Mouse (Mus musculus) thymus, adult 2 months (tissue): ENCODE results near the gene Zfp74.

Experiments
- CTCF ChIP-seq: fragments of 200-500 bp; IDR thresholded peaks from 2 replicates; pipeline ENCODE4 v1.5.1; 2012; ENCODE audit warnings: mild to moderate bottlenecking, control low read depth, low read length, moderate library complexity, borderline replicate concordance; ENCODE audit not compliant: control insufficient read depth, poor library complexity, insufficient read depth; ENCODE audit errors: extremely low read depth
- POLR2A ChIP-seq: fragments of 200-500 bp; IDR thresholded peaks from 2 replicates; pipeline ENCODE4 v1.6.1; 2012; ENCODE audit warnings: mild to moderate bottlenecking, low read length, control low read depth, moderate library complexity; ENCODE audit not compliant: control insufficient read depth, poor library complexity, insufficient read depth; ENCODE audit errors: extremely low read depth

- TF ChIP-seq CTCF = no peak
- no peak for TF ChIP-seq POLR2A
Observed at GRCm38 (mm10) chr7:29890501-29890900, 63.4 kb downstream of the Zfp74 start.
